ENCODE assay signal across 12 mouse cellular contexts in the genomic region with DNA sequence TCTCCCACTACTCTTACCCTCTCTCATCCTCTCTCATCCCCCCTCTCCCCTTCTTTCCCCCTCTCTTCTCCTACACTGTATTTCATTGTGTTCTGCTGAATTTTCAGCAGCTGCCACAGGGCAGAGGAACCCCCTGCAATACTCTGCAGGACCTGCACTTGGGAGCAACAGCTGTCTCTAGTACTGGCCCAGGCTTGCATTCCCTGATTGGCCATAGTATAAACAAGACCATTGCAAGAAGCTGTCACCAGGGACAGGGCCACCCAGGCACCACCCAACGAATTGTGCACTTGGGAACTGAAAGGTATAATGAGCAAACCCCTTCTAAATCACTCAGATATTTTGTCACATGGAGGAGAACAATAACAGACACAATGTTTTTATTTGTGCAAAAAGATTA.
A peak's percentile ranks its signal among the peaks of the same experiment; 100 is the strongest.
DNase-seq lines count a peak whose midpoint lies in the region; ATAC-seq lines count a peak whose summit lies in the region.
"Had no signal": no experiment of that assay in that cellular context is flagged by ENCODE, and none has a peak within 500 bp of the region (broad histone marks: within the 10 kb centered on the region; RNA-seq: fewer than 3 reads in every experiment).

No protein-coding gene starts in this region.

- ATAC-seq in forebrain, embryonic 15.5 days (replicated peaks) = peak; percentile 12; the same call in 1 of the 2 replicates
- no peak for ATAC-seq in forebrain, embryonic 13.5 days
- 0 out of 2 replicates have a peak, but pooled peaks have one; percentile 14 for ATAC-seq in hindbrain, embryonic 16.5 days
- no peak for ATAC-seq in hindbrain, embryonic 12.5 days (ENCODE audit: low FRiP score)
- ATAC-seq in midbrain, embryonic 13.5 days = 0 out of 2 replicates have a peak, but pooled peaks have one; percentile 9
- ATAC-seq in midbrain, embryonic 11.5 days (ENCODE audit: low FRiP score) = no peak
- ATAC-seq: hindbrain, postnatal 0 days had no signal

- H3K27ac ChIP-seq in forebrain, embryonic 15.5 days (replicated peaks) = no peak overlapping the region
- H3K27ac ChIP-seq in forebrain, embryonic 13.5 days = no peak overlapping the region
- H3K27ac ChIP-seq in hindbrain, embryonic 16.5 days (ENCODE audit: low read depth, low read length) = no peak overlapping the region
- no peak overlapping the region for H3K27ac ChIP-seq in hindbrain, embryonic 12.5 days
- no peak overlapping the region for H3K27ac ChIP-seq in midbrain, embryonic 13.5 days
- H3K27ac ChIP-seq in midbrain, embryonic 11.5 days (ENCODE audit: low read depth, low read length) = no peak overlapping the region
- H3K27ac ChIP-seq: midbrain, embryonic 12.5 days had no signal

- no peaks in the 10 kb centered on the region for H3K9me3 ChIP-seq in forebrain, embryonic 15.5 days
- H3K9me3 ChIP-seq in forebrain, embryonic 13.5 days (replicated peaks) = no peaks in the 10 kb centered on the region
- H3K9me3 ChIP-seq in hindbrain, embryonic 16.5 days (ENCODE audit: control insufficient read depth, low read length) = peaks cover 4% of the 10 kb centered on the region
- H3K9me3 ChIP-seq in hindbrain, embryonic 12.5 days (replicated peaks) = no peaks in the 10 kb centered on the region
- 0 out of 2 replicates have a peak, but pooled peaks cover 3% of the 10 kb centered on the region for H3K9me3 ChIP-seq in midbrain, embryonic 13.5 days
- no peaks in the 10 kb centered on the region for H3K9me3 ChIP-seq in midbrain, embryonic 11.5 days (ENCODE audit: control insufficient read depth, low read length)
- H3K9me3 ChIP-seq: midbrain, embryonic 12.5 days had no signal

- DNase-seq in midbrain, embryonic 11.5 days (ENCODE audit: low spot score, missing footprints) = no peak
- no peak for DNase-seq in retina, embryonic 14.5 days (ENCODE audit: low spot score)
- DNase-seq in retina, postnatal 1 day = no peak
- DNase-seq: cerebellum, adult 18-20 months; thymus, postnatal 25 days had no signal

- no peak overlapping the region for H3K4me3 ChIP-seq in forebrain, embryonic 15.5 days
- H3K4me3 ChIP-seq in forebrain, embryonic 13.5 days = no peak overlapping the region
- H3K4me3 ChIP-seq in hindbrain, embryonic 16.5 days (ENCODE audit: low read length) = no peak overlapping the region
- no peak overlapping the region for H3K4me3 ChIP-seq in hindbrain, embryonic 12.5 days
- H3K4me3 ChIP-seq in midbrain, embryonic 13.5 days (replicated peaks) = no peak overlapping the region
- no peak overlapping the region for H3K4me3 ChIP-seq in midbrain, embryonic 11.5 days (ENCODE audit: low read depth, low read length)
- H3K4me3 ChIP-seq: midbrain, embryonic 12.5 days had no signal

- H3K27me3 ChIP-seq in forebrain, embryonic 15.5 days = no peaks in the 10 kb centered on the region
- no peaks in the 10 kb centered on the region for H3K27me3 ChIP-seq in forebrain, embryonic 13.5 days
- no peaks in the 10 kb centered on the region for H3K27me3 ChIP-seq in hindbrain, embryonic 16.5 days (replicated peaks; ENCODE audit: control insufficient read depth, insufficient read depth, low read length)
- H3K27me3 ChIP-seq in hindbrain, embryonic 12.5 days = no peaks in the 10 kb centered on the region
- no peaks in the 10 kb centered on the region for H3K27me3 ChIP-seq in midbrain, embryonic 13.5 days
- H3K27me3 ChIP-seq in midbrain, embryonic 11.5 days (ENCODE audit: control insufficient read depth, insufficient read depth, low read length) = no peaks in the 10 kb centered on the region
- H3K27me3 ChIP-seq: midbrain, embryonic 12.5 days had no signal

- H3K9ac ChIP-seq in forebrain, embryonic 15.5 days (replicated peaks) = no peak overlapping the region
- H3K9ac ChIP-seq in forebrain, embryonic 13.5 days = no peak overlapping the region
- no peak overlapping the region for H3K9ac ChIP-seq in hindbrain, embryonic 16.5 days (ENCODE audit: low read depth, low read length)
- H3K9ac ChIP-seq in hindbrain, embryonic 12.5 days = no peak overlapping the region
- H3K9ac ChIP-seq in midbrain, embryonic 13.5 days (replicated peaks) = no peak overlapping the region
- H3K9ac ChIP-seq in midbrain, embryonic 11.5 days (ENCODE audit: low read length) = no peak overlapping the region
- H3K9ac ChIP-seq: midbrain, embryonic 12.5 days had no signal

- H3K36me3 ChIP-seq in forebrain, embryonic 15.5 days = no peaks in the 10 kb centered on the region
- H3K36me3 ChIP-seq in forebrain, embryonic 13.5 days (ENCODE audit: poor library complexity, severe bottlenecking) = no peaks in the 10 kb centered on the region
- no peaks in the 10 kb centered on the region for H3K36me3 ChIP-seq in hindbrain, embryonic 16.5 days (ENCODE audit: control insufficient read depth, insufficient read depth, low read length)
- H3K36me3 ChIP-seq in hindbrain, embryonic 12.5 days = no peaks in the 10 kb centered on the region
- no peaks in the 10 kb centered on the region for H3K36me3 ChIP-seq in midbrain, embryonic 13.5 days
- no peaks in the 10 kb centered on the region for H3K36me3 ChIP-seq in midbrain, embryonic 11.5 days (ENCODE audit: control insufficient read depth, insufficient read depth, low read length)
- H3K36me3 ChIP-seq: midbrain, embryonic 12.5 days had no signal

- no peak overlapping the region for H3K4me2 ChIP-seq in forebrain, embryonic 15.5 days (replicated peaks)
- no peak overlapping the region for H3K4me2 ChIP-seq in forebrain, embryonic 13.5 days
- H3K4me2 ChIP-seq in hindbrain, embryonic 16.5 days (ENCODE audit: low read length) = no peak overlapping the region
- H3K4me2 ChIP-seq in hindbrain, embryonic 12.5 days (replicated peaks) = no peak overlapping the region
- H3K4me2 ChIP-seq in midbrain, embryonic 13.5 days (replicated peaks) = no peak overlapping the region
- H3K4me2 ChIP-seq in midbrain, embryonic 11.5 days = no peak overlapping the region
- H3K4me2 ChIP-seq: midbrain, embryonic 12.5 days had no signal

- peaks cover 14% of the 10 kb centered on the region for H3K4me1 ChIP-seq in forebrain, embryonic 15.5 days
- H3K4me1 ChIP-seq in forebrain, embryonic 13.5 days = peaks cover 12% of the 10 kb centered on the region
- H3K4me1 ChIP-seq in hindbrain, embryonic 16.5 days (ENCODE audit: control insufficient read depth, insufficient read depth, low read depth, low read length) = no peaks in the 10 kb centered on the region
- peaks cover 7% of the 10 kb centered on the region; the same call in 1 of the 2 replicates for H3K4me1 ChIP-seq in hindbrain, embryonic 12.5 days
- H3K4me1 ChIP-seq in midbrain, embryonic 13.5 days (replicated peaks) = no peaks in the 10 kb centered on the region
- H3K4me1 ChIP-seq in midbrain, embryonic 11.5 days (ENCODE audit: control insufficient read depth, insufficient read depth, low read length) = no peaks in the 10 kb centered on the region

- WGBS in forebrain, embryonic 15.5 days = 45% methylated on average over 1 of the region's 1 CpGs
- WGBS in forebrain, embryonic 13.5 days = 54% methylated on average over 1 of the region's 1 CpGs
- WGBS in hindbrain, embryonic 16.5 days = 60% methylated on average over 1 of the region's 1 CpGs
- WGBS in hindbrain, embryonic 12.5 days = 50% methylated on average over 1 of the region's 1 CpGs
- 63% methylated on average over 1 of the region's 1 CpGs for WGBS in midbrain, embryonic 13.5 days
- WGBS in midbrain, embryonic 11.5 days = 57% methylated on average over 1 of the region's 1 CpGs

Comparison
In these comparisons a context has a peak if more than half of its experiments do, and no peak if none do; other contexts are left out.
1. ATAC-seq: peak in forebrain, embryonic 15.5 days (single experiment), hindbrain, embryonic 16.5 days (single experiment) and midbrain, embryonic 13.5 days (single experiment); none in forebrain, embryonic 13.5 days (single experiment), hindbrain, embryonic 12.5 days (single experiment) and midbrain, embryonic 11.5 days (single experiment).